Mouse (Mus musculus): ENCODE data around the gene Focad. TPM values are rescaled to one million over a fixed set of nuclear protein-coding genes. Genes with fewer than 3 reads are reported as not detected.

Gene Focad
- polyA plus RNA-seq, 1 experiment = 7.7 TPM

DNA sequence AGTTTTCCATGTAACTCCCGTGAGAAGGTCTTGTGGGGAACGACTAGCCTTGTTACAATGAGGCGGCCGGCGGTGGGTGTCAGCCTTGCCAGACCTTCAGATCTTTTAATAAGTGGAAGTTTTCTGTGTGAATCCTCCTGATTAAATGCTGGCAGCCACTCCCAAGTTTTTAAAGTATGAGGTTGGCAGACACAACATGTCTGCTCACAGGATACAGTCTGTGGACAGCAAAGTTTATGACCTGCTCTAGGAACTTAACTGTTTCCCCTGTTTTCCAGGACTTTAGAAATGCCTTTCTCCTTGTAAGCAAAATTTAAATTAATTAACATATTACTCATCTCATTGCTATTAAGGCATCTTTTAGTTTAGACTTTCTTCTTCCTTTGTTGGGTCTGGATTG lies 64.8 kb downstream of the Focad start:
- Histone ChIP-seq H3K4me1 (ENCODE audit: control insufficient read depth, insufficient read depth, low read length) (no peaks in the 10 kb centered on the region), H3K27ac (ENCODE audit: control insufficient read depth, insufficient read depth, low read depth, low read length, poor library complexity) (no peak overlapping the region), H3K4me3 (replicated peaks; ENCODE audit: control insufficient read depth, low read depth, low read length) (no peak overlapping the region)
- WGBS = 92% methylated on average over 5 of the region's 5 CpGs
- TF ChIP-seq CTCF (IDR thresholded peaks at IDR 0.05; ENCODE audit: control insufficient read depth, insufficient read depth, low read length) (no peak), POLR2A (IDR thresholded peaks at IDR 0.05; ENCODE audit: borderline replicate concordance, control insufficient read depth, low read depth, low read length) (no peak)

DNA sequence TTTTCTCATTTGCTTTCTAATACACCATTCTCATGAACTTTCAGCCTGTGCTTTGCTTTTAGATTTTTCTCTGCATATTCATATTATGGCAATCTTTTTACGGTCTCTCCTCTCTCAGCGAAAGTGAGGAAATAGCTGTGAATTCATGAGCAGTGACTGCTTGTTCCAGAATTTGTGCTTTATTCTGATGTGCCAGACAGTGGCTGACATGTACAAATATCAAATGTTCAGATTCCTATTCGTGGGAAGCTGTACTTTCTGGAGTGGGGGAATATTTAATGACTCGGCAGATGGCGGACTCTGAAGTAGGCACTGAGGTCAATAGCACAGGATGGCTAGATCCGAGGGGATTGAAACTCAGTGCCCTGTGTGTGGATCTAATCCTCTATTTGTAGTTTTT lies 65.3 kb downstream of the Focad start:
- 84% methylated on average over 6 of the region's 6 CpGs for WGBS
- TF ChIP-seq POLR2A (IDR thresholded peaks at IDR 0.05; ENCODE audit: borderline replicate concordance, control insufficient read depth, low read depth, low read length) = no peak
- no peak for TF ChIP-seq CTCF (IDR thresholded peaks at IDR 0.05; ENCODE audit: control insufficient read depth, insufficient read depth, low read length)
- H3K4me3 ChIP-seq (replicated peaks; ENCODE audit: control insufficient read depth, low read depth, low read length) = no peak overlapping the region
- no peaks in the 10 kb centered on the region for H3K4me1 ChIP-seq (ENCODE audit: control insufficient read depth, insufficient read depth, low read length)
- no peak overlapping the region for H3K27ac ChIP-seq (ENCODE audit: control insufficient read depth, insufficient read depth, low read depth, low read length, poor library complexity)

DNA sequence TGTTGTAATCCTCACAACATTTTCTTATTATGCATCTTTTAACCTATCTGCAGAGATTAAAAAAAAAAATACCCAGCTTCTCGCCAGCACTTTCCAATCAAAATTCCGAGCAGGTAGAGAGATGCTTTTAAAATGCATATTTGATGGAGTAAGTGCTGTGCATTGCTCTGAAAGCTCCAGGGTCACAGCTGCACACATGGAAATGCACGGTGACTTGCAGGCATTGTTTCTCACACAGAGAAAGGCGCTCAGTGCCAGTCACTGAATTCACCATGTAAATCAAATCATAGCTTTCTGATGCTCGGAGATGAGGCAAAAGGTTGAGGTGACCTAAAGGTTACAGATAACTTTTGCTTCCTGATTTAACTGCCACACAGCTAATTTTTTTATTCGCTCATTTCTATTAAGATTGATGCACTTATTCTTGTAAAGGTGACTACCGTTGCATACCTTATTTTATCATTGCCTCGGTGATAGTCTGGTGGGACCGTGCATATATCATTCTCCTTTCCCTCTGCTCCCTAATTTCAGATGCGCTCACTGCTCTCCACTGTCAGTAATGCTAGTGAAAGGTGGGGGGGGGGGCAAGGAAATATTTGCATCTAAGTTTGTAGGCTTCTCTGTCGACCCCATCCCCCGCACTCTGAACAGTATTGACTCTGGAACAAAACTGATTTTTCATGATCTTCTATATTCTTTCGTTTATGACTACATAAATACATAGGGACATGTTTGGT lies 69.2 kb downstream of the Focad start:
- TF ChIP-seq POLR2A (IDR thresholded peaks at IDR 0.05; ENCODE audit: borderline replicate concordance, control insufficient read depth, low read depth, low read length) (no peak), CTCF (IDR thresholded peaks at IDR 0.05; ENCODE audit: control insufficient read depth, insufficient read depth, low read length) (no peak)
- 90% methylated on average over 13 of the region's 13 CpGs for WGBS
- Histone ChIP-seq H3K4me3 (replicated peaks; ENCODE audit: control insufficient read depth, low read depth, low read length) (no peak overlapping the region), H3K27ac (ENCODE audit: control insufficient read depth, insufficient read depth, low read depth, low read length, poor library complexity) (no peak overlapping the region), H3K4me1 (ENCODE audit: control insufficient read depth, insufficient read depth, low read length) (no peaks in the 10 kb centered on the region; the same call in 1 of the 2 replicates)

DNA sequence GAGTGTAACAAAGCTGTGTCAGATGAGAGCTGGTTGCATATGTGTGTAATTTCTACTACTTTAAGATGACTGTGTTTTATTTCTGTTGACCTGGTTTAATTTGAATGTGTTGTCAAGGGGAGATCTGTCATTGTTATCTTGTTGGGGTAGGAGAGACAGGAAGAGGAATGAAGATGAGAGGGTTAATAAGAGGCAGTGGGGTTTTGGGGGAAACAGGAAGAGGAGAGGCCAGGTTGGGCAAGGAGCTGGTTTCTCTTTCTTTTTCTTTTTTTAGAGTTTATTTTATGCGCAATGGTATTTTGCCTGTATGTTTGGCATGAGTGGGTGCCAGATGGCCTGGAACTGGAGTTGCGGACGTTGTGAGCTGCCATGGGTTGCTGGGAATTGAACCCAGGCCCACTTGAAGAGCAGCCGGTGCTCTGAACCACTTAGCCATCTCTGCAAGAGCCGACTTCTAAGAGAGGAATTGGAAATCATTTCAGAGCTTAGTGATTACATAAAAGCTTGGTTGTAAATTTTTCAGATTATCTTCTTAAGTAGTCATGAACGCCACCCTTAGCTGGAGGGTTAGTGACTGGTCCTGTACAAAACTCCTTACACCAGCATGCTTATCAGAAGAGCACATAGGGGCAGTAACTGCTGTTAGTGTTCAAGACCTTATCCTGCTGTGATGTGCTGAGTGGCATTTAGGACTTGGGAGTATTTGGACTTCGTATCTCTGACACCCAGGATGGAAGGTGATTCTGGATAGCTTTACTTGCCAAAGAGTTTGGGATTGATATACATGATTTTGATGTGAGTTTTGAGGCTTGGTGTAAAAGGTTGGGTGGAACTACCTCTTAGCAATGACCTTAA lies 72.8 kb downstream of the Focad start:
- no peak for TF ChIP-seq POLR2A (IDR thresholded peaks at IDR 0.05; ENCODE audit: borderline replicate concordance, control insufficient read depth, low read depth, low read length)
- TF ChIP-seq CTCF (IDR thresholded peaks at IDR 0.05; ENCODE audit: control insufficient read depth, insufficient read depth, low read length) = no peak
- no peak overlapping the region for H3K27ac ChIP-seq (ENCODE audit: control insufficient read depth, insufficient read depth, low read depth, low read length, poor library complexity)
- peak overlapping the region; percentile 48 for H3K4me3 ChIP-seq (replicated peaks; ENCODE audit: control insufficient read depth, low read depth, low read length)
- 30% methylated on average over 7 of the region's 7 CpGs for WGBS
- no peaks in the 10 kb centered on the region; the same call in 1 of the 2 replicates for H3K4me1 ChIP-seq (ENCODE audit: control insufficient read depth, insufficient read depth, low read length)

DNA sequence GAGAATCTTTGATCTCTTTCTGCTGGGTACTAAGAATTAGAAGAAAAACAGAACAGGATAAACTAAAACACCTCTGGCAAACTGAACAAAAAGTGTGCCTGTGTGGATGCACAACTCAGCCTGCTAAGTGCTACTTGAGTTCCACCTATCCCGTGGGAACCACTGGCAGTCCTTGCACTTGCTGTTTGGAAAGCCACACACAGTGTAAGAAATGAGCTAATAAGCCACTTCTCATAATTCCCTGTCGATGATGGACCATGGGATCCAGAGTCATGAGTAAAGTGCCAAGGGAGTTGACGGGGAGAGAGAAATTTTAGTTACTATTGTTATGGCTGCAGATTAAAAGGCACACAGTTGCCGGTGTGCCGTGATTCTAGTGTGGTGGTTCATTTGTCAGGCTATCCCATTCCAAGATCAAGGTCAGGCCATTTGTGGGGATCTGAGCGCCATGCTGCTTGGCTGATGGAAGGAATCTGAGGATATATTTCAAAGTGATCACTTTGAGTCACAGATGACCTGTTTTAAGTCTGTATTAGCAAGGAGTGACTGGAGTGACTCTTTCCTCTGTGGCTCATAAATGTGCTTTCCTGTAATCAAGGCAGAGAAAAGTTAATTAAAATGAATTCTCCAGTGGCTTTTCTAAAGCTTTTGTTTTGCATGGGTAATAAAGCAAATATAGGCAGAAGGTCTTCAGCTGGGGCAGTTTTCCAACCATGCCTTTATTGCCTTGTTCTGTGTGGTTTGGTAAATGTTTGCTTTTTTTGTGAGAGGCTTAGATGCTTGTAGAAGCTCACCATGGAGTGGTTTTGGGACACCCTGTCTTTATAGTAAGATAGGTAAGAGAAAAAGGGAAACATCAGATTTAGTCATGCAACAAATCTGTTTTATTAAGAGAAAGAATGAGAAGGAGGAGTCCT lies 80.9 kb downstream of the Focad start:
- Histone ChIP-seq H3K4me3 (replicated peaks; ENCODE audit: control insufficient read depth, low read depth, low read length) (no peak overlapping the region), H3K27ac (ENCODE audit: control insufficient read depth, insufficient read depth, low read depth, low read length, poor library complexity) (no peak overlapping the region), H3K4me1 (ENCODE audit: control insufficient read depth, insufficient read depth, low read length) (no peaks in the 10 kb centered on the region)
- WGBS = 85% methylated on average over 6 of the region's 6 CpGs
- TF ChIP-seq CTCF (IDR thresholded peaks at IDR 0.05; ENCODE audit: control insufficient read depth, insufficient read depth, low read length) (no peak), POLR2A (IDR thresholded peaks at IDR 0.05; ENCODE audit: borderline replicate concordance, control insufficient read depth, low read depth, low read length) (no peak)

DNA sequence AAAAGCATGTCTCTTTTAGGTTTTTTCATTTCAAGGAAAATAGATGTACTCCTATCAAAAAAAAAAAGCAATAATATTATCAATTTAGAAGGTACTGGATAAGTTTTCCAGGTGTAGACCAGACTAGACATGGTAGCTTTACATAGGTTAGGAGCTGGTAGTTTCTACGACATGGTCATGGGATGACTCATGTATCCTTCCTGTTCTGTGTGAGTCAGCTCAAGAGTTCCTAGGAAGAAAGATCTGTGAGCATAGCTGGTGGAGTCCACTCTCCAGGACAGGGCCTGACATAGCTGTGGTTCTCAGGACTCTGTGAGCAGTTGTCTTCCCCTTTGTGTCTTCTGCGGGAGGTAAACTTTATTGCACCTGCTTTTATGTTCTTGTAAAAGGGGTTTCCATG lies 84.9 kb downstream of the Focad start:
- H3K4me1 ChIP-seq (ENCODE audit: control insufficient read depth, insufficient read depth, low read length) = no peaks in the 10 kb centered on the region
- TF ChIP-seq POLR2A (IDR thresholded peaks at IDR 0.05; ENCODE audit: borderline replicate concordance, control insufficient read depth, low read depth, low read length) = no peak
- TF ChIP-seq CTCF (IDR thresholded peaks at IDR 0.05; ENCODE audit: control insufficient read depth, insufficient read depth, low read length) = no peak
- H3K27ac ChIP-seq (ENCODE audit: control insufficient read depth, insufficient read depth, low read depth, low read length, poor library complexity) = no peak overlapping the region
- no peak overlapping the region for H3K4me3 ChIP-seq (replicated peaks; ENCODE audit: control insufficient read depth, low read depth, low read length)
- 68% methylated on average over 2 of the region's 2 CpGs for WGBS

DNA sequence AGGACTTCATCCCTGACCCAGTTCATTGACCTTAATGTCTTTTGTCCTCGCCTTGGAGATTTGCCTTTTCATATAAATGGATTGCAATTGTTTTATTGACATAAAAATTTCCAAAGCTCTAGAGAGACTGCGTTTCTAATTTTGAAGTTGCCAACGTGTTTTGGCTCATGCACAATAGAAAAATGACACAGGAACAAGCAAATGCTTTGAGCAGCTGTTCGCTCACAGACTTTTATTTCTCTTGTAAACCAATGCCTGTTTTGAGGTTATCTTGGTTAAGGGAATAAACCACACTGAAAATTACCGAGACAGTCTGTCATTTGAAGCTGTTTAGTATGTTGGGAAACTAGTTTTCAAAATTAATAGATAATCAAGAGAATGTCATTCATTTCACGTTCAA lies 89.9 kb downstream of the Focad start:
- WGBS = 75% methylated on average over 6 of the region's 6 CpGs
- H3K4me3 ChIP-seq (replicated peaks; ENCODE audit: control insufficient read depth, low read depth, low read length) = no peak overlapping the region
- H3K27ac ChIP-seq (ENCODE audit: control insufficient read depth, insufficient read depth, low read depth, low read length, poor library complexity) = no peak overlapping the region
- H3K4me1 ChIP-seq (ENCODE audit: control insufficient read depth, insufficient read depth, low read length) = no peaks in the 10 kb centered on the region
- TF ChIP-seq CTCF (IDR thresholded peaks at IDR 0.05; ENCODE audit: control insufficient read depth, insufficient read depth, low read length) (no peak), POLR2A (IDR thresholded peaks at IDR 0.05; ENCODE audit: borderline replicate concordance, control insufficient read depth, low read depth, low read length) (no peak)
